Mouse (Mus musculus): ENCODE measurements around the gene Pax3.

- TF ChIP-seq POLR2A (IDR thresholded peaks at IDR 0.05; ENCODE audit: low read depth, low read length) = no peak
- TF ChIP-seq CTCF (IDR thresholded peaks at IDR 0.05; ENCODE audit: borderline replicate concordance, insufficient read depth, low read length) = no peak
Measured at GRCm38 (mm10) chr1:78143403-78143802, 53.5 kb downstream of the Pax3 start.
